Mouse (Mus musculus) liver, embryonic 16.5 days (tissue): ENCODE data around the gene 6430628N08Rik. TPM values are rescaled to one million over a fixed set of nuclear protein-coding genes. Genes with fewer than 3 reads are reported as not detected.

Source experiments
- ATAC-seq: fragments of 200-750 bp; cut with Nextera tagmentation; 2 replicates; pipeline ENCODE4 v1.8.0; 2017; ENCODE audit warnings: low read depth, mild to moderate bottlenecking, moderate number of reproducible peaks, moderate library complexity
- H3K27ac ChIP-seq: fragments of 300-500 bp; sonication (generic); 2 replicates; pipeline ENCODE4 v1.5.1; 2014; ENCODE audit warnings: mild to moderate bottlenecking, low read length
- H3K27me3 ChIP-seq: fragments of 300-500 bp; sonication (generic); 2 replicates; pipeline ENCODE4 v1.6.1; 2014; ENCODE audit warnings: low read depth, low read length, mixed read lengths; ENCODE audit not compliant: control insufficient read depth, insufficient read depth
- H3K36me3 ChIP-seq: fragments of 300-500 bp; sonication (generic); 2 replicates; pipeline ENCODE4 v1.6.1; 2014; ENCODE audit warnings: mild to moderate bottlenecking; ENCODE audit not compliant: control insufficient read depth, insufficient read depth
- H3K4me1 ChIP-seq: fragments of 300-500 bp; sonication (generic); 2 replicates; pipeline ENCODE4 v1.6.1; 2014; ENCODE audit warnings: low read depth, low read length, mixed read lengths; ENCODE audit not compliant: control insufficient read depth
- H3K4me2 ChIP-seq: fragments of 300-500 bp; sonication (generic); 2 replicates; pipeline ENCODE4 v1.6.1; 2014; ENCODE audit warnings: low read depth, low read length, mixed read lengths
- H3K4me3 ChIP-seq: fragments of 300-500 bp; sonication (generic); 2 replicates; pipeline ENCODE4 v1.5.1; 2014; ENCODE audit warnings: low read depth, mild to moderate bottlenecking, low read length
- H3K9ac ChIP-seq: fragments of 300-500 bp; sonication (generic); 2 replicates; pipeline ENCODE4 v1.6.1; 2014; ENCODE audit warnings: low read depth, low read length
- H3K9me3 ChIP-seq: fragments of 300-500 bp; sonication (generic); replicated peaks from 2 replicates; pipeline ENCODE4 v1.6.1; 2016; ENCODE audit warnings: low read length; ENCODE audit not compliant: control insufficient read depth
- WGBS: fragments of 180-500 bp; shearing (Covaris S2); extraction: QIAGEN DNeasy Blood & Tissue Kit; methylation state at CpG from one replicate; pipeline ENCODE4 v1.1.7; 2014; ENCODE audit not compliant: insufficient replicate concordance; 5-methylcytosine and 5-hydroxymethylcytosine counted together
- polyA plus RNA-seq: library from polyadenylated mRNA; unstranded; fragments of >200 nt; fragmentation: Nextera tagmentation; extraction: Ambion mirVana; gene quantifications from 2 replicates; pipeline ENCODE4 v1.2.1, GENCODE M21; 2015

6430628N08Rik gene
- polyA plus RNA-seq, 1 experiment from 2014 or later = not detected

DNA sequence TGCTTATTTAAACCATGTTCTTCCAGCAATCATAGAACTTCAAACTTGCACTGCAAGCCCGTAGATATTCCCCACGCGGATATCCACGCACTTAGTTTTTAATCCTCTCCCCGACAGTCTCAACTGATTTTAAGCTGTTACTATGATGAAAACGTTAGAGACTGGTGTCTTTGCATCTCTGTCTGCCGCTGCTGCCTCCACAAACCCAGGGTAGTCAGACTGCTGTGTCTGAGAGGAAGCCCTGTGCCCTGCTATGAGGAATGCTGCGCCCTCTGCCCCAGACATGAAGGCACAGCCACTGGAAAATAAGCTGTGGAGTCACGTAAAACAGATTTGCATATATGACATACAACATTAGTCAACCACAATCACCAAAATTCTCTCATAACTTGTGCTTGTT lies 11.6 kb upstream of the 6430628N08Rik start:
- Histone ChIP-seq H3K4me2 (no peak overlapping the region), H3K36me3 (peaks cover under 1% of the 10 kb centered on the region; the same call in 1 of the 2 replicates), H3K9ac (no peak overlapping the region), H3K9me3 (no peaks in the 10 kb centered on the region), H3K4me3 (no peak overlapping the region), H3K27me3 (no peaks in the 10 kb centered on the region), H3K27ac (no peak overlapping the region), H3K4me1 (no peaks in the 10 kb centered on the region)
- 67% methylated on average over 9 of the region's 9 CpGs for WGBS
- ATAC-seq = no peak

DNA sequence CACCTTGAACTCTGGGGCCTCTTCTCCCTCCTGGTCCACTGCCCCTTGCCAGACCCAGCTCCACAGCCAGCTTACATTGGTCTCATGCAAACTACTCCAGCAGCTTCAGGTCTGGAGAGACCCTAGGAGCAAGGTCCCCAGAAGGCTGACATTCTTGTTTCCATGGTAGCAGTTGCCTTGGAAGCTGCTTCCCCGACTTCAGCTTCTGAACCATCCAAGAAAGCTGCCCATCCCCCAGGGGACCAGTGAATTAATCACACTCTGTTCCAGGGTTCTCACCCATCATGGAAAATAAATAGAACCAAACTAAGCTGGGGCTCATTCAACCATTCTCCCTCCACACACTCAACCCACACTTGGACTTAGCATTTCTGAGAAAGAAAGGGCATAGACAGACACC lies 9.3 kb upstream of the 6430628N08Rik start:
- H3K4me3 ChIP-seq = no peak overlapping the region
- 28% methylated on average over 1 of the region's 1 CpGs for WGBS
- no peak for ATAC-seq
- no peaks in the 10 kb centered on the region for H3K4me1 ChIP-seq
- no peak overlapping the region for H3K4me2 ChIP-seq
- H3K36me3 ChIP-seq = no peaks in the 10 kb centered on the region; the same call in 1 of the 2 replicates
- no peaks in the 10 kb centered on the region for H3K9me3 ChIP-seq
- H3K27me3 ChIP-seq = no peaks in the 10 kb centered on the region
- H3K9ac ChIP-seq = no peak overlapping the region
- no peak overlapping the region for H3K27ac ChIP-seq

- H3K4me1 ChIP-seq = no peaks in the 10 kb centered on the region
- no peaks in the 10 kb centered on the region for H3K36me3 ChIP-seq
- no peak overlapping the region for H3K4me2 ChIP-seq
- H3K27ac ChIP-seq = no peak overlapping the region
- H3K9me3 ChIP-seq = no peaks in the 10 kb centered on the region
- ATAC-seq = no peak
- WGBS = 47% methylated on average over 4 of the region's 4 CpGs
- H3K27me3 ChIP-seq = no peaks in the 10 kb centered on the region
- H3K9ac ChIP-seq = no peak overlapping the region
- H3K4me3 ChIP-seq = no peak overlapping the region
These were observed 8.3 kb upstream of the 6430628N08Rik start for GRCm38 (mm10) chr4:115882195-115882594.

DNA sequence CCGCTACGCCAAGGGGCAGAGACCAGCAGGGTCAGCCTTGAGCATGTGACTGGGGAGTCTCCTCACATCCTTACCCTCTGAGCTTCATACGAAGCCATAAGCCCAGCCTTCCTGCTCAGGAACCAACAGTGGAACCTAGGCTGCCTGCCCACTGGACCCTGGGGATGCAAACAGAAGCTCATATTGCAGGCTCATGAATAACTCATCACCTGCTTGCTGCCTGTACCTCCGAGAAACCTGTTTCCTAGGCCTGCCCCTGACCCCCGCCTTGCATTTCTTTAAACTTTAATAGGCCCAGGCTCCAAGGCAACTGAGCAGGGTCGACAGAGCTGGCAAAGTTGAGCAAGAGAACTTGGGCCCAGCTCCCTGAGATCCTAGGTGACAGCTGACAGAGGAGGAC lies 6.4 kb upstream of the 6430628N08Rik start, which contains the start of gene Kncn:
Kncn (plus strand) TSS at position 379 of the 400 bp plus-strand sequence.
- Histone ChIP-seq H3K27me3 (no peaks in the 10 kb centered on the region; the same call in 1 of the 2 replicates), H3K4me1 (no peaks in the 10 kb centered on the region), H3K9me3 (no peaks in the 10 kb centered on the region), H3K36me3 (no peaks in the 10 kb centered on the region), H3K4me3 (no peak within 1 kb of the TSS), H3K4me2 (no peak within 1 kb of the TSS), H3K27ac (no peak within 1 kb of the TSS), H3K9ac (no peak within 1 kb of the TSS)
- ATAC-seq = no peak
- WGBS = 60% methylated on average over 6 of the region's 6 CpGs

- Histone ChIP-seq H3K4me2 (no peak overlapping the region), H3K4me3 (no peak overlapping the region), H3K27me3 (peaks cover 17% of the 10 kb centered on the region), H3K9me3 (no peaks in the 10 kb centered on the region), H3K4me1 (no peaks in the 10 kb centered on the region), H3K9ac (no peak overlapping the region), H3K36me3 (no peaks in the 10 kb centered on the region), H3K27ac (no peak overlapping the region)
- ATAC-seq = no peak
- WGBS = 58% methylated on average over 3 of the region's 3 CpGs
These were observed 4.6 kb upstream of the 6430628N08Rik start for GRCm38 (mm10) chr4:115885846-115886245.

DNA sequence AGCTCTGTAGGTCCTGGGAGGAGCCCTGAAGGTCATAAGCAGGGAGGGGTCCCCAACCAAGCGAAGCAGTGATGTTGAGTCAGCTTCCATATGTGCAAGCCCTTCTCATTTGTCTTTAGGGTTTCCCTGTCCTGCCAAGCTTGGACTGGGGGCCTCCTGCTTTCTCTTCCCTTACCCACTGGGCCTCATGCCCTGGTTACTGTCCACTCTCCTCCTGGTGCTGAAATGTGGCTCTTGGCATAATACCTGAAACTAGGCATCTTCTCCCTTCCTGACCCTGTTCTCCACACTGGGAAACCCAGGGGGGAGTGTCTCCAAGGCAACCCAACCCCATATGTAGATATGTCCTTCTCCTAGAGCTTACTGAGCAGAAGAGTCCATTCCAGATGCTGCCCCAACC lies 3.6 kb upstream of the 6430628N08Rik start:
- Histone ChIP-seq H3K9me3 (no peaks in the 10 kb centered on the region), H3K36me3 (no peaks in the 10 kb centered on the region), H3K4me3 (no peak overlapping the region), H3K27me3 (peaks cover 28% of the 10 kb centered on the region), H3K4me2 (no peak overlapping the region), H3K27ac (no peak overlapping the region), H3K4me1 (no peaks in the 10 kb centered on the region), H3K9ac (no peak overlapping the region)
- ATAC-seq = no peak
- 36% methylated on average over 1 of the region's 1 CpGs for WGBS

GRCm38 (mm10) chr4:115890066-115890465 lies 399 bp upstream of the 6430628N08Rik start:
- Histone ChIP-seq H3K4me1 (no peaks in the 10 kb centered on the region), H3K4me3 (no peak overlapping the region), H3K9ac (no peak overlapping the region), H3K36me3 (no peaks in the 10 kb centered on the region), H3K27me3 (peaks cover 29% of the 10 kb centered on the region), H3K9me3 (no peaks in the 10 kb centered on the region), H3K27ac (no peak overlapping the region), H3K4me2 (no peak overlapping the region; the same call in 1 of the 2 replicates)
- no peak for ATAC-seq
- 15% methylated on average over 6 of the region's 6 CpGs for WGBS

DNA sequence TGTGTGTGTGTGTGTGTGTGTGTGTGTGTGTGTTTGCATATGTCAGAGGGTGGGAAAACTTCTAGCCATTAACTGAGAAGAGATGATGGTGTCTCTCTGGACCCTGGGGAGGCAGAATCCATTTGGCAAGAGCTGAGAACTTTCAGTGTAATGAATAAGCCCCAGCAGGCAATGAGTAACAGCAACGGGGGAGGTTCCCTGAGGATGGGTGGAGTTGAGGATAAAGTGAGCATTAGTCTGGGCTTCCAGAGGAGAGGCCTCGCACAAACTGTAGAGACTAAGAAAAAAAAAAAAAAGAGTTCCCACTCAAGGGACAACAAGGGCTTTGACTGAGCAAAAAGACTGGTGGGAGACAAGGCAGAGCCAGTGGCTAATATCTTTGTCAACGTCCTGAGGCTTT lies 3.8 kb downstream of the 6430628N08Rik start:
- H3K9me3 ChIP-seq = no peaks in the 10 kb centered on the region
- 18% methylated on average over 3 of the region's 3 CpGs for WGBS
- H3K4me1 ChIP-seq = no peaks in the 10 kb centered on the region; the same call in 1 of the 2 replicates
- ATAC-seq = no peak
- peaks cover 58% of the 10 kb centered on the region for H3K27me3 ChIP-seq
- H3K36me3 ChIP-seq = no peaks in the 10 kb centered on the region
- no peak overlapping the region for H3K4me2 ChIP-seq
- no peak overlapping the region for H3K27ac ChIP-seq
- no peak overlapping the region for H3K9ac ChIP-seq
- H3K4me3 ChIP-seq = no peak overlapping the region

DNA sequence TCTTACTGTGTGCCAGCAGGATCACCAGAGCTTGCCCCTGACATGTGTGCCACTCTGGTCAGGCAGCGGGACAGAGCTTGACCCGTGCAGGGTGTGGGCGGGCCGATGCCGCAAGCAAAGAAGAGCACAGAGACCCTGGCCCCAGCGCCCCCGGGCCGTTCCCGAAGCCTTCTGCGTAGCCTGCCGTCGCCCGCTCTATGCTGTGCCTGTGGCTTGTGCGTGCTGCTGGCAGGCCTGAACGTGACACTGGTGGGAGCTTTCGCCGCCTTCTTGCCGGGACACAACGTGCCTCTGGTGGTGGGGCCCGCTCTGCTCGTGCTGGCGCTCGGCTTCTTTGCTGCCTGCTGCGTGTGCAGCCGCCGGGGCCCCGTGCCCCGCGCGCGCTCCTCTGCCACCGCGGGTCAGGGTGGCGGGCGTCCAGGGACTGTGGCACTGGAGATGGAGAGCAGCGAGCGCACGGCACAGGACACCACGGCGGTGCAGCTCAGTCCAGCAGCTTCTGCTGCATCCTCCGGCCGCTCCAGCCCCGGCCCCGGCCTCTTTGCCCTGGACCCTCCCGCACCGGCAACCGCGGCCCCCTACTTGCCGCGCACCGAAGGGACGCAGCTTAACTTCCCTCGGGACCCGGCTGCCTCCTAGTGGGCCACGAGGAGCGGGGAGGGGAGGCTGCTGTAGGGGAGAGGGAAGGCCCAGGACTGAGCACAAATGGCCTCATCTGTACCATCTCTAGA lies 7.6 kb downstream of the 6430628N08Rik start:
- Histone ChIP-seq H3K9ac (no peak overlapping the region), H3K27me3 (peaks cover 41% of the 10 kb centered on the region), H3K36me3 (no peaks in the 10 kb centered on the region), H3K9me3 (no peaks in the 10 kb centered on the region), H3K4me2 (peak overlapping the region; percentile 36), H3K4me1 (no peaks in the 10 kb centered on the region; the same call in 1 of the 2 replicates), H3K27ac (no peak overlapping the region), H3K4me3 (peak overlapping the region; percentile 28)
- no peak for ATAC-seq
- WGBS = 2% methylated on average over 50 of the region's 56 CpGs
